Mouse (Mus musculus) MEL (cell line): ENCODE data around the gene Chsy1. TPM values are rescaled to one million over a fixed set of nuclear protein-coding genes. Genes with fewer than 3 reads are reported as not detected.

Source experiments
- DNase-seq: peaks from one replicate; pipeline ENCODE4 v3.0.0; 2011; ENCODE audit warnings: low read depth, low spot score
- H3K27ac ChIP-seq: 2 replicates; pipeline ENCODE4 v1.5.1; 2012; ENCODE audit warnings: low read depth, mild to moderate bottlenecking, control low read depth, low read length, moderate library complexity; ENCODE audit not compliant: control insufficient read depth
- H3K27me3 ChIP-seq, 2 experiments: fragments of 150-350 bp in 1 of 2; sonication (generic) in 1 of 2; 2 replicates each; pipeline ENCODE4 v1.6.1; 2012; ENCODE audit warnings: low read length in 2 of 2, mild to moderate bottlenecking in 2 of 2, improper control_type of control experiment in 1 of 2, moderate library complexity in 1 of 2; ENCODE audit not compliant: insufficient read depth in 2 of 2, control insufficient read depth in 1 of 2
- H3K36me3 ChIP-seq, 2 experiments: 2 replicates each; pipeline ENCODE4 v1.6.1; 2012 to 2014; ENCODE audit warnings: low read length in 2 of 2, improper control_type of control experiment in 1 of 2, inconsistent platforms in 1 of 2, mild to moderate bottlenecking in 1 of 2; ENCODE audit not compliant: insufficient read depth in 2 of 2, control insufficient read depth in 1 of 2
- H3K4me1 ChIP-seq, 2 experiments: fragments of 150-350 bp in 1 of 2; sonication (generic) in 1 of 2; 2 replicates each; pipeline ENCODE4 v1.6.1; 2012; ENCODE audit warnings: low read length in 2 of 2, improper control_type of control experiment in 1 of 2, mild to moderate bottlenecking in 1 of 2; ENCODE audit not compliant: insufficient read depth in 2 of 2, control insufficient read depth in 1 of 2
- H3K4me3 ChIP-seq, 2 experiments: fragments of 150-350 bp in 1 of 2; sonication (generic) in 1 of 2; 2 replicates each; pipeline ENCODE4 v1.5.1; 2012; ENCODE audit warnings: low read depth in 2 of 2, low read length in 2 of 2, mild to moderate bottlenecking in 2 of 2, moderate library complexity in 2 of 2, control low read depth in 1 of 2, improper control_type of control experiment in 1 of 2; ENCODE audit not compliant: control insufficient read depth in 1 of 2, insufficient read depth in 1 of 2
- H3K79me2 ChIP-seq: 2 replicates; pipeline ENCODE4 v1.6.1; 2012; ENCODE audit warnings: mild to moderate bottlenecking, low read length, moderate library complexity; ENCODE audit not compliant: control insufficient read depth, poor library complexity, insufficient read depth
- H3K9ac ChIP-seq: 2 replicates; pipeline ENCODE4 v1.6.1; 2012; ENCODE audit warnings: low read depth, mild to moderate bottlenecking, control low read depth, low read length, moderate library complexity; ENCODE audit not compliant: control insufficient read depth, poor library complexity, severe bottlenecking
- H3K9me3 ChIP-seq: fragments of 150-350 bp; sonication (generic); replicated peaks from 2 replicates; pipeline ENCODE4 v1.6.1; 2012; ENCODE audit warnings: mild to moderate bottlenecking, low read length, improper control_type of control experiment, moderate library complexity; ENCODE audit not compliant: insufficient read depth
- CHD1 ChIP-seq: IDR thresholded peaks from 2 replicates; pipeline ENCODE4 v1.6.1; 2012; ENCODE audit warnings: low read depth, mild to moderate bottlenecking, inconsistent platforms, low read length, improper control_type of control experiment
- EP300 ChIP-seq, 2 experiments: IDR thresholded peaks; 2 replicates each; pipeline ENCODE4 v1.6.1; 2011; ENCODE audit warnings: improper control_type of control experiment in 2 of 2, low read length in 2 of 2, low read depth in 1 of 2, mild to moderate bottlenecking in 1 of 2
- ETS1 ChIP-seq: IDR thresholded peaks from 2 replicates; pipeline ENCODE4 v1.6.1; 2012; ENCODE audit warnings: low read depth, mild to moderate bottlenecking, inconsistent platforms, low read length, improper control_type of control experiment, moderate library complexity
- GABPA ChIP-seq: IDR thresholded peaks from 2 replicates; pipeline ENCODE4 v1.6.1; 2012; ENCODE audit warnings: low read depth, mild to moderate bottlenecking, inconsistent platforms, low read length, improper control_type of control experiment, moderate library complexity
- HCFC1 ChIP-seq: IDR thresholded peaks from 2 replicates; pipeline ENCODE4 v1.6.1; 2012; ENCODE audit warnings: low read depth, mild to moderate bottlenecking, inconsistent platforms, low read length, improper control_type of control experiment, moderate library complexity
- KAT2A ChIP-seq: conservative IDR thresholded peaks from 2 replicates; pipeline ENCODE4 v1.6.1; 2012; ENCODE audit warnings: low read depth, low read length, improper control_type of control experiment, inconsistent platforms
- MAFK ChIP-seq: IDR thresholded peaks from 2 replicates; pipeline ENCODE4 v1.6.1; 2011; ENCODE audit warnings: low read depth, mild to moderate bottlenecking, low read length, improper control_type of control experiment, borderline replicate concordance
- MAX ChIP-seq: IDR thresholded peaks from 2 replicates; pipeline ENCODE4 v1.6.1; 2011; ENCODE audit warnings: low read length, improper control_type of control experiment
- MXI1 ChIP-seq: IDR thresholded peaks from 2 replicates; pipeline ENCODE4 v1.6.1; 2011; ENCODE audit warnings: mild to moderate bottlenecking, low read depth, low read length, improper control_type of control experiment
- MYB ChIP-seq: IDR thresholded peaks from 2 replicates; pipeline ENCODE4 v1.6.1; 2011; ENCODE audit warnings: mild to moderate bottlenecking, low read depth, low read length, improper control_type of control experiment
- MYC ChIP-seq: IDR thresholded peaks from 2 replicates; pipeline ENCODE4 v1.6.1; 2011; ENCODE audit warnings: low read depth, mild to moderate bottlenecking, low read length, improper control_type of control experiment, moderate library complexity
- POLR2A ChIP-seq, 2 experiments: IDR thresholded peaks; 2 replicates each; pipeline ENCODE4 v1.6.1; 2011 to 2012; ENCODE audit warnings: low read length in 2 of 2, mild to moderate bottlenecking in 2 of 2, control low read depth in 1 of 2, improper control_type of control experiment in 1 of 2, low read depth in 1 of 2, moderate library complexity in 1 of 2; ENCODE audit not compliant: control insufficient read depth in 1 of 2, insufficient read depth in 1 of 2, poor library complexity in 1 of 2
- RCOR1 ChIP-seq: IDR thresholded peaks from 2 replicates; pipeline ENCODE4 v1.6.1; 2012; ENCODE audit warnings: low read depth, mild to moderate bottlenecking, inconsistent platforms, low read length, improper control_type of control experiment
- SMC3 ChIP-seq: IDR thresholded peaks from 2 replicates; pipeline ENCODE4 v1.6.1; 2011; ENCODE audit warnings: low read depth, low read length, improper control_type of control experiment
- TBP ChIP-seq: IDR thresholded peaks from 2 replicates; pipeline ENCODE4 v1.8.0; 2011; ENCODE audit warnings: low read depth, low read length, improper control_type of control experiment
- TCF12 ChIP-seq: IDR thresholded peaks from 2 replicates; pipeline ENCODE4 v1.6.1; 2014; ENCODE audit warnings: low read depth, mild to moderate bottlenecking, inconsistent platforms, low read length, improper control_type of control experiment, moderate library complexity
- UBTF ChIP-seq: IDR thresholded peaks from 2 replicates; pipeline ENCODE4 v1.6.1; 2012; ENCODE audit warnings: low read depth, mild to moderate bottlenecking, inconsistent platforms, low read length, improper control_type of control experiment, moderate library complexity, borderline replicate concordance; ENCODE audit not compliant: insufficient read depth
- USF1 ChIP-seq: IDR thresholded peaks from 2 replicates; pipeline ENCODE4 v1.6.1; 2014; ENCODE audit warnings: low read depth, mild to moderate bottlenecking, inconsistent platforms, low read length, improper control_type of control experiment, moderate library complexity
- ZKSCAN1 ChIP-seq: IDR thresholded peaks from 2 replicates; pipeline ENCODE4 v1.6.1; 2012; ENCODE audit warnings: low read depth, mild to moderate bottlenecking, inconsistent platforms, low read length, improper control_type of control experiment, moderate library complexity
- ZMIZ1 ChIP-seq: IDR thresholded peaks from 2 replicates; pipeline ENCODE4 v1.6.1; 2012; ENCODE audit warnings: low read depth, mild to moderate bottlenecking, inconsistent platforms, low read length, improper control_type of control experiment, moderate library complexity
- ZNF384 ChIP-seq: IDR thresholded peaks from 2 replicates; pipeline ENCODE4 v1.6.1; 2012; ENCODE audit warnings: low read depth, mild to moderate bottlenecking, inconsistent platforms, low read length, improper control_type of control experiment
- polyA plus RNA-seq, 2 experiments: library from polyadenylated mRNA; stranded (reverse) in 1 of 2; unstranded in 1 of 2; fragments of >175 nt in 1 of 2; fragments of >200 nt in 1 of 2; gene quantifications; 2 replicates each; pipeline versions ENCODE4 v1.2.1 to v1.2.4; 2012; ENCODE audit warnings: low replicate concordance in 2 of 2, low read depth in 1 of 2; ENCODE audit not compliant: insufficient read length in 2 of 2, insufficient read depth in 1 of 2, missing spikeins in 1 of 2
- total RNA-seq: library from RNA; depleted of rRNA; stranded (reverse); fragments of 300-350 nt; gene quantifications from 2 replicates; pipeline ENCODE4 v1.2.3, GENCODE M21; 2012

Gene Chsy1
- total and polyA plus RNA-seq, 3 experiments = 8.5 to 10.3 TPM; not detected in 1

DNA sequence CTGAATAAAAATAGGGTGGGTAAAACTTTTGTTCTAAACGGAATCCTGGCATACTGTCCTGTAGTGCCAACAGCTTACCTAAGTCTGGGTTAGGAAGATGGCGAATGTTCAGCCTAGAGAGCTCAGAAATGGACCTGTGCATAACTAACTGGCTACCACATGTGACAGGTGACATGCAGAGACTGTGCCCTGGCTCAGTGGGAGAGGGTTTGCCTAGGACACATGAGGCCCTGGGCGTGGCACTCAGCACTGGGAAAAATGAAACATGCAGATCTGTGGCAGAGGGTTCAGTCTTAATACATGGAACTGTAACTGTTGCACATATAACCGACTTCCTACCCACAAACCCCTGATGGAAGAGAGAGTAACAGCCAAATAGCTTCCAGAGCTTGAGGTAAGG lies 74.7 kb downstream of the Chsy1 start:
- DNase-seq = no peak
- no peak for TF ChIP-seq CHD1
- TF ChIP-seq EP300 (IDR thresholded peaks at IDR 0.05; ENCODE audit: low read depth in 1 of 2, low read length in 2 of 2) = no peak
- TF ChIP-seq POLR2A (IDR thresholded peaks at IDR 0.05; ENCODE audit: control insufficient read depth in 1 of 2, insufficient read depth in 1 of 2, low read depth in 1 of 2, low read length in 2 of 2, poor library complexity in 1 of 2) = no peak
- no peak for TF ChIP-seq ZNF384
- no peak for TF ChIP-seq UBTF
- no peak for TF ChIP-seq GABPA
- no peak for TF ChIP-seq TCF12
- TF ChIP-seq MXI1 = no peak
- no peak for TF ChIP-seq ZKSCAN1
- no peak for TF ChIP-seq KAT2A
- TF ChIP-seq MYC = no peak
- no peak for TF ChIP-seq MAX
- TF ChIP-seq HCFC1 = no peak
- TF ChIP-seq MAFK = no peak
- no peak for TF ChIP-seq ETS1
- TF ChIP-seq MYB = no peak
- Histone ChIP-seq H3K27ac (no peak overlapping the region), H3K9ac (no peak overlapping the region), H3K9me3 (no peaks in the 10 kb centered on the region), H3K79me2 (no peaks in the 10 kb centered on the region), H3K4me3 (no peak overlapping the region), H3K27me3 (no peaks in the 10 kb centered on the region), H3K4me1 (peaks cover 5 to 11% of the 10 kb centered on the region in 2 experiments), H3K36me3 (peaks cover 0 to 7% of the 10 kb centered on the region in 2 experiments; a peak in 2 of 4 replicates)

DNA sequence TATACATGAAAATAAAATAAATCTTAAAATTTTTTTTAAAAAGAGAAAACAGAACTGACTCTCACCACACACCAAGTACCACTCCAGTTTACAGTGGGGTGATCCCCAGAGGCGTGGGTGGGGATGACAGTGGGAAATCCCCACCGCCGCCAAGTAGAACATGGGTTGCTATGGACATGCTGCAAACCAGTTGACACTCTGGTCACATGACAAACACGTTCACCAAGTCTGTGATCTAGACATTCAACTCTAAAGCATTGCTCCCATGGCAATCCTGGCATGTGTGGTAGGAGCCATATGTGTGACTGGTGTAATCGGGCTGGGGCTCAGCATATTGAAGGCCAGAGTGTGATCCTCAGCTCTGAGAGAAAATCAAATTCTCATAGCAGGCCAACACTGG lies 76.1 kb downstream of the Chsy1 start:
- DNase-seq = no peak
- TF ChIP-seq TBP = no peak
- TF ChIP-seq USF1 = no peak
- TF ChIP-seq ZMIZ1 = no peak
- no peak for TF ChIP-seq UBTF
- no peak for TF ChIP-seq ZNF384
- TF ChIP-seq RCOR1 = no peak
- TF ChIP-seq MAFK = no peak
- TF ChIP-seq ZKSCAN1 = no peak
- no peak for TF ChIP-seq SMC3
- Histone ChIP-seq H3K79me2 (no peaks in the 10 kb centered on the region), H3K27ac (no peak overlapping the region), H3K4me1 (peaks cover 5 to 11% of the 10 kb centered on the region in 2 experiments), H3K9ac (no peak overlapping the region), H3K9me3 (no peaks in the 10 kb centered on the region), H3K27me3 (no peaks in the 10 kb centered on the region), H3K36me3 (peaks cover 0 to 7% of the 10 kb centered on the region in 2 experiments; a peak in 2 of 4 replicates), H3K4me3 (no peak overlapping the region)
